Comparison of ENCODE assay signal across 19 mouse cellular contexts in the genomic region with DNA sequence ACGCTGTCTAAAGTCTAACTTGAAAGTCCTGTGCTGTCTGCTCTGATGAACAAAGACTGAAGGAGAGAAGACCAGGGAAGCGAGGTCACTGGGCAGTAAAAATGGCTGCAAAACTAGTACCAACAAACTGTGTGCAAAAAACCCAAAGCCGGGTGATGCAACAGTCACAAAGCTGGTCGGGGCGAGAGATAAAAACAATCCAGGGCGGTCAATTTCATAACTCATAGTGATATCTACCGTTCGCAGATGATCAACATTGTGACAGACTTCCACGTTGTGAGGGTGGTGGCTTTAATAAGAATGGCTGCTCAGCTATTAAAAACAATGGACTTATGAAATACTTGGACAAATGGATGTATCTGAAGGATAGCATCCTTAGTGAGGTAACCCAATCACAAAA. TPM values are rescaled to one million over a fixed set of nuclear protein-coding genes. Genes with fewer than 3 reads are reported as not detected.
DNase-seq lines count a peak whose midpoint lies in the region; ATAC-seq and TF ChIP-seq lines count a peak whose summit lies in the region.
"Had no signal": no experiment of that assay in that cellular context is flagged by ENCODE, and none has a peak within 500 bp of the region (broad histone marks: within the 10 kb centered on the region; RNA-seq: fewer than 3 reads in every experiment).

No protein-coding gene starts in this region.

- peak; percentile 34; the same call in 1 of the 2 replicates for ATAC-seq in liver, embryonic 13.5 days (ENCODE audit: low read depth)
- no peak for ATAC-seq in liver, postnatal 0 days
- peak; percentile 46; the same call in 1 of the 2 replicates for ATAC-seq in granulocyte monocyte progenitor cell, adult 5-6 weeks (replicated peaks; ENCODE audit: poor library complexity, severe bottlenecking)
- ATAC-seq: activated CD4-positive, CD25-positive, alpha-beta regulatory T cell, adult 4 months; forebrain, embryonic 16.5 days; Patski had no signal

- no peak for TF ChIP-seq POLR2A in CH12.LX (IDR thresholded peaks at IDR 0.05; ENCODE audit: low read depth, low read length)

- no peaks in the 10 kb centered on the region for H3K79me2 ChIP-seq in CH12.LX (replicated peaks; ENCODE audit: control insufficient read depth, extremely low read depth, insufficient read depth, poor library complexity, severe bottlenecking)

- H3K9ac ChIP-seq in liver, embryonic 13.5 days, result no peak overlapping the region
- H3K9ac ChIP-seq in liver, postnatal 0 days (replicated peaks), result no peak overlapping the region
- no peak overlapping the region for H3K9ac ChIP-seq in CH12.LX (ENCODE audit: insufficient read depth, low read depth)
- H3K9ac ChIP-seq: embryonic facial prominence, embryonic 13.5 days; forebrain, embryonic 12.5 days; hindbrain, embryonic 14.5 days had no signal

- TF ChIP-seq EP300 in liver, postnatal 0 days (IDR thresholded peaks at IDR 0.05; ENCODE audit: low read depth), result no peak
- no peak for TF ChIP-seq EP300 in CH12.LX (IDR thresholded peaks at IDR 0.05; ENCODE audit: low read length)

- in situ Hi-C loops in CH12.LX (cut with MboI; ENCODE audit: low pct_ligation_motif_present, low pct_unique_long_range_greater_than_20kb, low sequenced_read_pairs), result no loop called here

- no peak overlapping the region for H3K27ac ChIP-seq in liver, embryonic 13.5 days
- no peak overlapping the region for H3K27ac ChIP-seq in liver, postnatal 0 days (ENCODE audit: low read depth)
- no peak overlapping the region for H3K27ac ChIP-seq in CH12.LX (ENCODE audit: insufficient read depth, low read depth)
- H3K27ac ChIP-seq: embryonic facial prominence, embryonic 13.5 days; forebrain, embryonic 12.5 days; hindbrain, embryonic 10.5 days; hindbrain, embryonic 14.5 days had no signal

- dilution Hi-C loops in CH12.LX (cut with MboI; ENCODE audit: extremely low pct_ligation_motif_present, extremely low pct_unique_long_range_greater_than_20kb, low sequenced_read_pairs), result no loop called here

- no peaks in the 10 kb centered on the region for H3K36me3 ChIP-seq in liver, embryonic 13.5 days
- no peaks in the 10 kb centered on the region for H3K36me3 ChIP-seq in liver, postnatal 0 days (replicated peaks; ENCODE audit: insufficient read depth, low read length)
- H3K36me3 ChIP-seq in CH12.LX (replicated peaks in 1 of 2; ENCODE audit: control insufficient read depth in 1 of 2, insufficient read depth in 1 of 2, low read length in 1 of 2), result no peaks in the 10 kb centered on the region
- H3K36me3 ChIP-seq: embryonic facial prominence, embryonic 13.5 days; forebrain, embryonic 12.5 days; hindbrain, embryonic 10.5 days had no signal

- TF ChIP-seq RAD21 in CH12.LX (IDR thresholded peaks at IDR 0.05; ENCODE audit: low read depth, low read length), result no peak

- H3K4me3 ChIP-seq in liver, embryonic 13.5 days (replicated peaks), result no peak overlapping the region
- no peak overlapping the region for H3K4me3 ChIP-seq in liver, postnatal 0 days (ENCODE audit: low read depth, low read length)
- no peak overlapping the region for H3K4me3 ChIP-seq in CH12.LX (replicated peaks in 1 of 3; ENCODE audit: low read depth in 2 of 3, low read length in 2 of 3, poor library complexity in 1 of 3)
- H3K4me3 ChIP-seq: embryonic facial prominence, embryonic 13.5 days; forebrain, embryonic 12.5 days; hindbrain, embryonic 10.5 days had no signal

- no peak for TF ChIP-seq CTCF in liver, postnatal 0 days (IDR thresholded peaks at IDR 0.05; ENCODE audit: low read depth)
- TF ChIP-seq CTCF in CH12.LX (conservative IDR thresholded peaks at IDR 0.05 in 1 of 2, IDR thresholded peaks at IDR 0.05 in 1 of 2; ENCODE audit: low read depth in 2 of 2, low read length in 2 of 2), result no peak

- no peaks in the 10 kb centered on the region for H3K9me3 ChIP-seq in liver, embryonic 13.5 days (replicated peaks)
- H3K9me3 ChIP-seq in liver, postnatal 0 days (ENCODE audit: low read length), result no peaks in the 10 kb centered on the region
- no peaks in the 10 kb centered on the region for H3K9me3 ChIP-seq in CH12.LX (replicated peaks; ENCODE audit: low read length)
- H3K9me3 ChIP-seq: embryonic facial prominence, embryonic 13.5 days; forebrain, embryonic 12.5 days; hindbrain, embryonic 10.5 days had no signal

- peaks cover 5% of the 10 kb centered on the region for H3K4me1 ChIP-seq in liver, embryonic 13.5 days (replicated peaks)
- H3K4me1 ChIP-seq in liver, postnatal 0 days (ENCODE audit: insufficient read depth), result no peaks in the 10 kb centered on the region
- H3K4me1 ChIP-seq in CH12.LX (ENCODE audit: control insufficient read depth in 1 of 2, insufficient read depth in 2 of 2), result no peaks in the 10 kb centered on the region
- H3K4me1 ChIP-seq: embryonic facial prominence, embryonic 13.5 days; forebrain, embryonic 12.5 days; hindbrain, embryonic 10.5 days had no signal

- DNase-seq in liver, embryonic 13.5 days, result no peak
- no peak for DNase-seq in liver, postnatal 0 days
- no peak for DNase-seq in CH12.LX (ENCODE audit: extremely low read depth)
- DNase-seq in right cerebral cortex, postnatal 14 days, result no peak
- DNase-seq in thymus, postnatal 10 days (ENCODE audit: low spot score in 2 of 2), result no peak
- DNase-seq: adrenal gland, postnatal 14 days; cerebellum, adult 18-20 months; cerebellum, adult 9-11 months; cerebellum, postnatal 36 days; gastrocnemius, postnatal 10 days; heart, postnatal 10 days had no signal

- H3K27me3 ChIP-seq in liver, embryonic 13.5 days, result no peaks in the 10 kb centered on the region
- H3K27me3 ChIP-seq in liver, postnatal 0 days (ENCODE audit: insufficient read depth, low read length), result no peaks in the 10 kb centered on the region
- H3K27me3 ChIP-seq in CH12.LX (replicated peaks), result no peaks in the 10 kb centered on the region
- H3K27me3 ChIP-seq: embryonic facial prominence, embryonic 13.5 days; forebrain, embryonic 12.5 days; Patski had no signal

- H3K4me2 ChIP-seq in liver, embryonic 13.5 days, result no peak overlapping the region
- H3K4me2 ChIP-seq in liver, postnatal 0 days (ENCODE audit: low read depth, low read length), result no peak overlapping the region
- peak overlapping the region; percentile 41; the same call in 1 of the 2 replicates for H3K4me2 ChIP-seq in CH12.LX (ENCODE audit: insufficient read depth, low read depth, poor library complexity, severe bottlenecking)
- H3K4me2 ChIP-seq: embryonic facial prominence, embryonic 13.5 days; forebrain, embryonic 12.5 days; hindbrain, embryonic 14.5 days had no signal

- 47% methylated on average over 9 of the region's 9 CpGs for WGBS in liver, embryonic 13.5 days (ENCODE audit: insufficient replicate concordance)
- WGBS in liver, postnatal 0 days (ENCODE audit: insufficient replicate concordance), result 61% methylated on average over 9 of the region's 9 CpGs

TF ChIP-seq in CH12.LX, 34 proteins besides CTCF, POLR2A, EP300 and RAD21:
- TF ChIP-seq HCFC1 (IDR thresholded peaks at IDR 0.05; ENCODE audit: low read depth, low read length) (no peak), USF2 (conservative IDR thresholded peaks at IDR 0.05; ENCODE audit: low read depth, low read length) (no peak), ETS1 (conservative IDR thresholded peaks at IDR 0.05; ENCODE audit: low read depth, low read length) (no peak), SMC3 (IDR thresholded peaks at IDR 0.05; ENCODE audit: low read depth, low read length) (no peak), SIN3A (IDR thresholded peaks at IDR 0.05; ENCODE audit: low read length) (no peak)

RNA-seq across cellular contexts. Expression of gene Ssx2ip, which starts 39.0 kb away (rescaled TPM):
- 105 and 130 TPM in 2 replicates for polyA plus RNA-seq in liver, embryonic 13.5 days (2015; fragmentation: Nextera tagmentation; extraction: Ambion mirVana)
- 19.3 and 22.4 TPM in 2 replicates for polyA plus RNA-seq in liver, postnatal 0 days (2015; fragmentation: Nextera tagmentation; extraction: Ambion mirVana)
- total RNA-seq in CH12.LX (2012; rRNA removed), result 29.2 and 32.6 TPM in 2 replicates
- total RNA-seq in CH12.LX (2014; rRNA removed), result 31.9 and 39.9 TPM in 2 replicates
- 28.0 and 31.3 TPM in 2 replicates for polyA plus RNA-seq in CH12.LX (2012; ENCODE audit: insufficient read length, low read depth)
- 7.6 and 13.9 TPM in 2 replicates for total RNA-seq in granulocyte monocyte progenitor cell, adult 5-6 weeks (2014; fragmentation: Nextera tagmentation)
- 17.7 and 19.8 TPM in 2 replicates for total RNA-seq in granulocyte monocyte progenitor cell, adult 5-6 weeks (2017)
